23 mouse cellular contexts compared by ENCODE assay signal in genomic region chr5:24043367-24043766, GRCm38 (mm10). TPM values are rescaled to one million over a fixed set of nuclear protein-coding genes. Genes with fewer than 3 reads are reported as not detected.
DNase-seq lines count a peak whose midpoint lies in the region; ATAC-seq and TF ChIP-seq lines count a peak whose summit lies in the region.
"Had no signal": no experiment of that assay in that cellular context is flagged by ENCODE, and none has a peak within 500 bp of the region (broad histone marks: within the 10 kb centered on the region; RNA-seq: fewer than 3 reads in every experiment).

No protein-coding gene starts in this region.

- intact Hi-C loops in heart, adult 2 months (cut with DNase I) = no loop called here

- H3K27ac ChIP-seq in heart, adult 2 months = no peak overlapping the region
- H3K27ac ChIP-seq in liver, embryonic 15.5 days (replicated peaks) = no peak overlapping the region
- H3K27ac ChIP-seq in liver, embryonic 11.5 days (ENCODE audit: low read depth, low read length) = no peak overlapping the region
- H3K27ac ChIP-seq in liver, postnatal 0 days (ENCODE audit: low read depth) = peak overlapping the region; percentile 57
- no peak overlapping the region for H3K27ac ChIP-seq in kidney, embryonic 16.5 days (ENCODE audit: low read length)
- H3K27ac ChIP-seq: gastrocnemius, adult 2 months; heart, embryonic 10.5 days; heart, embryonic 13.5 days; hindbrain, embryonic 14.5 days; hindbrain, postnatal 0 days had no signal

- H3K79me2 ChIP-seq in heart, adult 2 months (replicated peaks; ENCODE audit: control insufficient read depth, insufficient read depth, low read length) = no peaks in the 10 kb centered on the region

- H3K9me3 ChIP-seq in liver, embryonic 15.5 days (replicated peaks) = no peaks in the 10 kb centered on the region
- no peaks in the 10 kb centered on the region for H3K9me3 ChIP-seq in liver, embryonic 11.5 days (ENCODE audit: control insufficient read depth, low read length)
- H3K9me3 ChIP-seq in liver, postnatal 0 days (ENCODE audit: low read length) = no peaks in the 10 kb centered on the region
- no peaks in the 10 kb centered on the region for H3K9me3 ChIP-seq in kidney, embryonic 16.5 days (ENCODE audit: low read length)
- H3K9me3 ChIP-seq: heart, embryonic 10.5 days; heart, embryonic 13.5 days had no signal

- H3K9ac ChIP-seq in heart, adult 2 months (ENCODE audit: low read depth, low read length) = no peak overlapping the region
- no peak overlapping the region for H3K9ac ChIP-seq in liver, embryonic 15.5 days
- H3K9ac ChIP-seq in liver, embryonic 11.5 days (ENCODE audit: low read depth, low read length) = no peak overlapping the region
- H3K9ac ChIP-seq in liver, postnatal 0 days (replicated peaks) = no peak overlapping the region
- no peak overlapping the region for H3K9ac ChIP-seq in kidney, embryonic 16.5 days (replicated peaks; ENCODE audit: low read length)
- H3K9ac ChIP-seq: forebrain, postnatal 0 days; heart, embryonic 13.5 days; hindbrain, embryonic 14.5 days had no signal

- no peaks in the 10 kb centered on the region for H3K27me3 ChIP-seq in heart, adult 2 months (ENCODE audit: control insufficient read depth, insufficient read depth, low read length)
- peaks cover 5% of the 10 kb centered on the region; the same call in 1 of the 2 replicates for H3K27me3 ChIP-seq in liver, embryonic 15.5 days
- H3K27me3 ChIP-seq in liver, embryonic 11.5 days (replicated peaks; ENCODE audit: control insufficient read depth, insufficient read depth, low read length) = no peaks in the 10 kb centered on the region
- H3K27me3 ChIP-seq in liver, postnatal 0 days (ENCODE audit: insufficient read depth, low read length) = no peaks in the 10 kb centered on the region
- H3K27me3 ChIP-seq in kidney, embryonic 16.5 days (ENCODE audit: insufficient read depth, low read length) = 0 out of 2 replicates have a peak, but pooled peaks cover 3% of the 10 kb centered on the region
- H3K27me3 ChIP-seq: heart, embryonic 13.5 days; Patski had no signal

- no peak for TF ChIP-seq CTCF in heart, adult 2 months (IDR thresholded peaks at IDR 0.05)
- no peak for TF ChIP-seq CTCF in liver, postnatal 0 days (IDR thresholded peaks at IDR 0.05; ENCODE audit: low read depth)

- ATAC-seq in liver, embryonic 15.5 days (ENCODE audit: insufficient read depth) = peak; percentile 42; the same call in 1 of the 2 replicates
- no peak for ATAC-seq in liver, embryonic 11.5 days (replicated peaks; ENCODE audit: low FRiP score)
- ATAC-seq in liver, postnatal 0 days = peak; percentile 81
- no peak for ATAC-seq in kidney, embryonic 16.5 days (ENCODE audit: low FRiP score, low TSS enrichment)
- ATAC-seq: forebrain, embryonic 14.5 days; forebrain, postnatal 0 days; hindbrain, postnatal 0 days; Patski had no signal

- 95% methylated on average over 2 of the region's 2 CpGs for WGBS in heart, adult 2 months
- WGBS in liver, embryonic 15.5 days (ENCODE audit: insufficient replicate concordance) = 58% methylated on average over 2 of the region's 2 CpGs
- WGBS in liver, embryonic 11.5 days = 78% methylated on average over 2 of the region's 2 CpGs
- 62% methylated on average over 2 of the region's 2 CpGs for WGBS in liver, postnatal 0 days (ENCODE audit: insufficient replicate concordance)
- 88% methylated on average over 2 of the region's 2 CpGs for WGBS in kidney, embryonic 16.5 days

- no peak overlapping the region for H3K4me3 ChIP-seq in heart, adult 2 months
- no peak overlapping the region for H3K4me3 ChIP-seq in liver, embryonic 15.5 days (replicated peaks)
- H3K4me3 ChIP-seq in liver, embryonic 11.5 days (ENCODE audit: low read depth, low read length) = no peak overlapping the region
- no peak overlapping the region for H3K4me3 ChIP-seq in liver, postnatal 0 days (ENCODE audit: low read depth, low read length)
- H3K4me3 ChIP-seq in kidney, embryonic 16.5 days (ENCODE audit: low read length) = no peak overlapping the region
- H3K4me3 ChIP-seq: gastrocnemius, adult 2 months; heart, embryonic 10.5 days; heart, embryonic 13.5 days had no signal

- peaks cover 5% of the 10 kb centered on the region; the same call in 1 of the 2 replicates for H3K36me3 ChIP-seq in heart, adult 2 months (ENCODE audit: control insufficient read depth, insufficient read depth, low read length)
- H3K36me3 ChIP-seq in liver, embryonic 15.5 days (replicated peaks) = no peaks in the 10 kb centered on the region
- no peaks in the 10 kb centered on the region for H3K36me3 ChIP-seq in liver, embryonic 11.5 days (ENCODE audit: control insufficient read depth, insufficient read depth, low read length)
- H3K36me3 ChIP-seq in liver, postnatal 0 days (replicated peaks; ENCODE audit: insufficient read depth, low read length) = no peaks in the 10 kb centered on the region
- no peaks in the 10 kb centered on the region for H3K36me3 ChIP-seq in kidney, embryonic 16.5 days (ENCODE audit: insufficient read depth, low read length)
- H3K36me3 ChIP-seq: heart, embryonic 10.5 days; heart, embryonic 13.5 days had no signal

- TF ChIP-seq POLR2A in heart, adult 2 months (IDR thresholded peaks at IDR 0.05; ENCODE audit: insufficient read depth, low read depth, low read length) = no peak

- peaks cover 10% of the 10 kb centered on the region for H3K4me1 ChIP-seq in heart, adult 2 months (ENCODE audit: control insufficient read depth, insufficient read depth, low read length)
- H3K4me1 ChIP-seq in liver, embryonic 15.5 days (replicated peaks) = peaks cover 21% of the 10 kb centered on the region
- no peaks in the 10 kb centered on the region for H3K4me1 ChIP-seq in liver, embryonic 11.5 days (replicated peaks; ENCODE audit: control insufficient read depth, insufficient read depth, low read length)
- peaks cover 30% of the 10 kb centered on the region for H3K4me1 ChIP-seq in liver, postnatal 0 days (ENCODE audit: insufficient read depth)
- no peaks in the 10 kb centered on the region for H3K4me1 ChIP-seq in kidney, embryonic 16.5 days (ENCODE audit: insufficient read depth, low read length)

- peak; percentile 68 for DNase-seq in heart, adult 11 months
- DNase-seq in heart, adult 2 months = no peak
- DNase-seq in liver, embryonic 11.5 days (ENCODE audit: low spot score) = no peak
- peak; percentile 29 for DNase-seq in liver, postnatal 0 days
- DNase-seq: adrenal gland, postnatal 10 days; adrenal gland, postnatal 36 days; cerebellum, adult 18-20 months; cerebellum, adult 9-10 months; cerebellum, postnatal 14 days; forebrain, postnatal 0 days; gastrocnemius, adult 2 months; gastrocnemius, postnatal 14 days; heart, adult 18-20 months; heart, postnatal 14 days; heart, postnatal 4 days had no signal

- H3K4me2 ChIP-seq in liver, embryonic 15.5 days = no peak overlapping the region
- no peak overlapping the region for H3K4me2 ChIP-seq in liver, embryonic 11.5 days
- no peak overlapping the region for H3K4me2 ChIP-seq in liver, postnatal 0 days (ENCODE audit: low read depth, low read length)
- H3K4me2 ChIP-seq in kidney, embryonic 16.5 days (replicated peaks; ENCODE audit: low read depth, low read length) = no peak overlapping the region
- H3K4me2 ChIP-seq: heart, embryonic 13.5 days; hindbrain, embryonic 14.5 days had no signal

- no peak for TF ChIP-seq EP300 in heart, adult 2 months (IDR thresholded peaks at IDR 0.05; ENCODE audit: insufficient read depth, low read depth, low read length)
- no peak for TF ChIP-seq EP300 in liver, postnatal 0 days (IDR thresholded peaks at IDR 0.05; ENCODE audit: low read depth)

RNA-seq across cellular contexts. Expression of gene Fam126a, which starts 12.9 kb away (rescaled TPM):
- 10 to 100 TPM; 41.3 to 44.1 TPM for total RNA-seq in heart, adult 2 months (2021)
- 9.2 and 18.1 TPM in 2 replicates for polyA plus RNA-seq in heart, adult 2 months (2012; rRNA removed)
- polyA plus RNA-seq in liver, embryonic 15.5 days (2015; fragmentation: Nextera tagmentation; extraction: Ambion mirVana) = 55.0 and 56.9 TPM in 2 replicates
- polyA plus RNA-seq in liver, embryonic 11.5 days (2014; fragmentation: Nextera tagmentation; extraction: Ambion mirVana) = 39.6 and 48.3 TPM in 2 replicates
- polyA plus RNA-seq in liver, postnatal 0 days (2015; fragmentation: Nextera tagmentation; extraction: Ambion mirVana) = 33.4 and 34.5 TPM in 2 replicates
- polyA plus RNA-seq in kidney, embryonic 16.5 days (2015; fragmentation: Nextera tagmentation; extraction: Ambion mirVana) = 22.4 and 23.9 TPM in 2 replicates

RNA-seq across cellular contexts. Expression of gene Klhl7, which starts 57.0 kb away (rescaled TPM):
- total RNA-seq in heart, adult 2 months (2021) = 10 to 100 TPM; 47.7 to 48.9 TPM
- 7.4 and 25.6 TPM in 2 replicates for polyA plus RNA-seq in heart, adult 2 months (2012; rRNA removed)
- 18.2 and 19.6 TPM in 2 replicates for polyA plus RNA-seq in liver, embryonic 15.5 days (2015; fragmentation: Nextera tagmentation; extraction: Ambion mirVana)
- polyA plus RNA-seq in liver, embryonic 11.5 days (2014; fragmentation: Nextera tagmentation; extraction: Ambion mirVana) = 29.1 and 31.6 TPM in 2 replicates
- polyA plus RNA-seq in liver, postnatal 0 days (2015; fragmentation: Nextera tagmentation; extraction: Ambion mirVana) = 11.6 and 12.3 TPM in 2 replicates
- polyA plus RNA-seq in kidney, embryonic 16.5 days (2015; fragmentation: Nextera tagmentation; extraction: Ambion mirVana) = 44.4 and 46.0 TPM in 2 replicates

Comparison
In these comparisons a context has a peak if more than half of its experiments do, and no peak if none do; other contexts are left out.
1. DNase-seq: peak in heart, adult 11 months (single experiment) and liver, postnatal 0 days (single experiment); none in heart, adult 2 months (0 of 2) and liver, embryonic 11.5 days (single experiment).
2. ATAC-seq: peak in liver, embryonic 15.5 days (single experiment) and liver, postnatal 0 days (single experiment); none in liver, embryonic 11.5 days (single experiment) and kidney, embryonic 16.5 days (single experiment).